Mouse (Mus musculus) left cerebral cortex, adult 11 months (tissue): ENCODE data around the gene Rsph14.
A peak's percentile ranks its signal among the peaks of the same experiment; 100 is the strongest.

Experiments
- DNase-seq: peaks from one replicate; pipeline ENCODE4 v3.0.0; 2022; ENCODE audit warnings: low spot score

The Rsph14 gene

DNA sequence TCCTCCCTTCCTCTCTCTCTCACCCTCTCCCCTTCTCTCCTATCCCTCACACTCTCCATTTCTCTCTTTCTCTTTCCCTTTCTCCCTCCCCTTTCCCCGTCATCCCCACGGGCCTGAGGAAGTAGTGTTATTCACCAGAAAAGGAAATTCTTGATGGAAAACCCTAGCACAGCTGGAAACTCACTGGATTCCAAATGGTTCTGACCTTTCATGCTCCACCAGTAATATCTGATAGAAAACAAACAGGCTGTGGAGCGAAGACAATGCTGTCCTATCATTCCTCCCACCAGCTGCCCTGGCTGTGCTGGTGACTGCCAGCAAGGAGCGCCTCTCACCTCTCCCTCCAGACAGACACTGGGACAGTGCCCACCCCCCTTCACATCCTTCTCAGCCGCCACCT lies 37.5 kb downstream of the Rsph14 start:
- DNase-seq = no peak

DNA sequence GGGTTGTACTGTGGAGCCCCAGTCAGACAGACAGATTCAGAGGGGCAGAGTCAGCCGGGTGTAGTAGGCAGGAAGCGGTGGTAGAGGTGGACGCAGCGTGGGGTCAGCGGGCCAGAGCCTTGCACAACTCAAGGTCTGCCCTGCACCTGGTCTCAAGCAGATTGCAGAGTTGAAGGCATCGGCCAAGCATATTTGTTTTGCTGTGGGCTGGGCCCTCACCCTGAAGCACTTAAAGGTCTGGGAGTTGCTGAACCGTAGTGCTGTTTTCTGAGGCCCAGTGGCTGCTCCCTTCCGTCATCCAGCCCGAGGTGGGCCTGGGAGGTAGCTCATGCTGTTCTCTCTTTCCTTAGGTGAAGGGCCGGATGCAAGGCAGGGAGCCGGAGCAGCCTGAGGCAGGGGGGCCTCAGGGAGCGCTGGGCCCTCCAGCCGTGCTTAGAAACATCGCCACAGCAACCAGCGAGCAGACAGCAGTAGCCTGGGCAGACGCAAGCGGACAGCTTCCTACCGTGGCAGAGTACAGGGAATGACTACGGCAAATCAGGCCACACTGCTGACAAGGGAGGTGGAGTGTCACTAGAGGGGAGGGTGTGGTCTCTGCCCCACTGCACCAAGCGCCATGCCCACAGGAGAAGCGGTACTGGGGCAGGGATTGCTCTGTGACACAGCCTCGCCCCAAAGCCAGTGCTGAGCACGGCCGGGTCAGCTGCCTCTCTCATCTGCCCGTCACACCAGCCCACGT lies 41.6 kb downstream of the Rsph14 start:
- no peak for DNase-seq

DNA sequence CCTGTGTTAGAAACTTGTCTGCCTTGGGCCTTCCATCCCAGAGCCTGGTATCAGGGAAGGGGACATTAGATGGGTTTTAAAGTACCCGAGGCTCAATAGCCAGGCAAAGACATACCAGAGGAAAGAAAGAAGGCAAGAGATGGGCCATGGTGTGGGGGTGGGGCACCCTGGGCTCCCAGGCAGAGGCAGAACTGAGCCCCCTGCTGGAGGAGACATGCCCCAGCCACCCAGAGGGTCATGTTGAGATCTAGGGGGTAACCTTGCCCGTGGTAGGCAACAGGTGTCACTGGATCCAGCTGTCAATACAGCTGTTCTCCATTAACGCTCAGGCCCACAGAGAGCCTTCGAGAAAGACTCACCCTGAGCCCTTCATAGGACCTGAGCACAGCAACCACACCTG lies 42.6 kb downstream of the Rsph14 start:
- DNase-seq = no peak

DNA sequence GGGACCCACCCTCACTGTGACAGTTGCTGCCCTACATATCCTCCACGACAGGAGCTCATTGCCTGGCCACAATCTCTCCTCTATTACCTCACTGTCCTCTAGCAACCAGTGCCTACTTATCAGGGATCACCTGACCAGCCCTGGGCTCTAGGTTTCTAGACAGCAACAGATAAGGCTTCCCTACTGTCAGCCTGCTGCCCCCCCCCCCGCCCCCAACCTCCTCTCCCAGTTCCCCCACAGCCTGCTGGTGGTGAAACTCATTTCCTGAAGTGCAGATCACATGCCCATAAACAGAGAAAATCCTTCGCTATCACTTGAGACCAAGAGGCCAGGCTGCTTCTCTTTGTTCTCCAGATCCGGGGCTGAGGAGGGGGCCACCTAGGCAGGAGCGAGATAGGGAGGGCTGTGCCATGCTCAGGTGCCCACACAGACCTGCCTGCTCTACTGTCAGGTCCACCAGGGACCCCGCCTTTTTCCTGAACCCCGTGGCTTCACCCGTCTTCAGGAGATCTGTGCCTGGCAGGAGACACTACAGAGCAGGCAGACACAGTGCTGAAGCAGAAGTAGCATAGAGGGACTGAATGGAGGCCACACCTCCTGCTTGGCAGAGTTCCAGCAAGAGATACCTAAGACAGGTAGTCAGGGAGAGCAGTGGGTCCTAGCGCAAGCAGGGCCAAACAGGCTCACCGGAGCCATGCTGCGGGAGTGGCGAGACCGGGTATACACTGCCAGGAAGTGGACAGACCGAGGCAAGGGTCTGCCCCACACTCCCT lies 44.5 kb downstream of the Rsph14 start:
- DNase-seq = no peak

DNA sequence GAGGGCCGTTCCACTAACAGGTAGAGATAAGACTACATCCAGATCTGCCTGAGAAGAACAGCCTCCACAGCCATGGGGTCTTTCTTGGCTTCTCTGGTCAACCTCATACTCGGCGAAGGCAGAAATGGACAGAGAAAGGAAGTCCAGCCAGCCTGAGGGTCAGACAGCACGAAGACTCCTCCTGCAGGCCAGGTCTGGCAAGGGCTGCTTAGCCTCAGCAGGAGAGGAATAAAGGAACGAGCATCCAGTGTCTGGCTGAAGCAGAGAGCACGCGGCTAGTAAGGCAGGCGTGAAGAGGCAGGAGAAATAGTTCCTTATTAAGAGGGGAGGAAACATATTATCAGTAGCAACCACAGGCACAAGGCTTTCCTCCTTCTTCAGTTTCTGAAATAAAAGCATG lies 49.2 kb downstream of the Rsph14 start:
- no peak for DNase-seq

DNA sequence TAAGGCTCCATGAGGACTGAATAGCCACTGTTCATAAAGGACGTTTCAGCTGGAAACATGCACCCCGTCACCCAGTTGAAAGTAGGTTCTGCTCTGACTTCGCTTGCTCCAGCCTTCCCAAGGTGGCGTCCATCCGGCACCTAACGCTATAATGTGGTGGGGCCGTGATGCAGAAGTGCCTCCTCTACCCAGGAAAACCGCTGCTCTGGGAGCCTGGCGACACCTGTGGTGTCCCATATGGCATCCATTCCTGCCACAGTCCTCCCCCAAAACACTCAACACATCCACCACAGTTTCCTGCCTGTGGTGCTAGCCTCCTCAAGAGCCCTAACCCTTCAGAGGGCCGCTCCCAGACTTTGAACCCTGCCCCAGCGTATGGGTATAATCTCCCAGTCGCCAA lies 51.2 kb downstream of the Rsph14 start:
- no peak for DNase-seq

DNA sequence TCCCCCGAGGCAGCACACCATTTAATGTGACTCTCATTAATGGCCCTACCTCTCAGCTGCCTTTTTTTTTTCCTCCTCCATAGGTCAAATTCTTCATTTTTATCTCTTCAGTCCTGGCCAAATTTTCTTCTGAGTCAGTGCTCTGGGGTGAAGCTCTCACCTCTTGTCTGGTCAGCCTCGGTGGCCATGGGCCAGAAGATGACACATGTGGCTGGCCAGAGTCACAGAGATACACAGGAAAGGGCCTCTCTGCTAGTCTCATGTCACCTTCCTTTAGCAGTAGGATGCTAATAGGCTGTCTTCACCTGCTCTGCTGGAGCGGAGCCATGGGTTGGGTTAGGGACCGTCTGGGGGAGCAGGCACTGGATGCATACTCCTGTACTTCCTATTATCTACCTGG lies 54.3 kb downstream of the Rsph14 start:
- DNase-seq = no peak

DNA sequence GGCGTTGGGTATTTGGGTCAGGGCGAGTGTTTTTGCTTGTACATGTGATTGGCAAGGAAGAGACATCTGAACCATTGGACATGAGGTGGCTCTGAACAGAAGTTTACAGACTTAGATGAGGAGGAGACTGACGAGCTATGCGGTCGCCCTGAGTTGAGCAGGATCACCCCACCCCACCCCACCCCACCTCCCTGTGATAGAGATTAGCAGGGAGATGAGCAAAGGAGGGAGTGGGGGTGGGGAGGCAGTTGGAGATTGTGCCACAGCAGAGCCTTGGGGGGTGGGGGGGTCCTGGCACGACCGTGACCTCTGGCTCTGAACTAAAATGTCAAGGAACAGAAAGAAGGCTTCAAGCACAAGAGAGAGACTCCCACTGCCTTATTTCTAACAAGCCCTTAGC lies 56.0 kb downstream of the Rsph14 start:
- no peak for DNase-seq

DNA sequence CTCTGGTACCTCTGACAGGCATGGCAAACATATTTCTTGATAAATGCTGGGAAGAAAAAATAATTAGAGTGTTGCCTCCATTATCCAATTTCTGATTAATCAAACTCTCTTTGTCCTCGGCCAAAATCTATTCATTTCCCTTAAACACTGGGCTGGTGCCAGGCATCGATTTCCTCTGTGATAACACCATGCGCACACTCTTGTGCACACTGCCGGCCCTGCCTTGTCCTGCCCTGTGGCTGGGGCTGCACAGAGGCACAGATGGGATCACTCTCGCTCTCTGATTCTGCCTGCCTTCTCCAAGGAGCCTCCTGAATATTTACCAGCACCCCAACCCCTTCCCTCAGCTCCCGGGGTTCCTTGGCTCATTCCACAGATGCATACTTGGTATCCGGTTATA lies 56.8 kb downstream of the Rsph14 start:
- DNase-seq = no peak

DNA sequence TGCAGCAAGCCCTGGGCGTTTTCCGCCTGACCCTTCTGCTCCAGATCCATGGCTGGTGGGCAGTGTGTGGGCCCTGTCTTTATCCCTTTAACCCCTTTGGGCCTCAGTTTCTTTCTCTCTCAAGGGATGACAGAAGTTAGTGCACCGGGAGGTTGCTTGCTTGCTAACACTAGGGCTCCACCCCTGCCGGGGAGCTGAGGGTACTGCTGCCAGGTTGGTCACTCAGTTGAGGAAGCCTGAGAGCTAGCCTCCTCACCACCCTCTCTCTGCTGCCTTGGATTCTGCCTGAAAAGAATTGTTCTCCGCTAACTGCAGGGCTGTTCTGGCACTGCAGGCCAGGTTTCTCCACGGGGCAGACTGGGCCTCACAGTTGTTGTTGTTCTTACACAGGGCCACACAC lies 59.4 kb downstream of the Rsph14 start:
- DNase-seq = no peak

DNA sequence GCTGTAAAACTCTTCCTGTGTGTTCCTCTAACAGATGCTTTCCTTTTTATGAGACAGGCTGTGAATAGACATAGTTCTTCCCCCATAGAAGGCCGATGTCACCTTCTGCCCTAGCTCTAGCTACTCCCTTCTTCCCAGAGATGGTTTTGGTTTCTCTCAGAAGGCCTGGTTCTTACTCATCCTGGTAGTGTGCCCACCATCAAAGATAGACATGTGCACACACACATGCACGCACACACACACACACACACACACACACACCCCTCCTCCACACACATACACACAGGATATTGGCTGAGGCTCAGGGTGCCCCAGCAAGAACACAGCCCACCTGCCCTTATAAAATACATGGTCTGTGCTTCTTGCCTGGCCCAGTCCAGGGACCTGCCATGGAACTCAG lies 63.1 kb downstream of the Rsph14 start:
- no peak for DNase-seq

DNA sequence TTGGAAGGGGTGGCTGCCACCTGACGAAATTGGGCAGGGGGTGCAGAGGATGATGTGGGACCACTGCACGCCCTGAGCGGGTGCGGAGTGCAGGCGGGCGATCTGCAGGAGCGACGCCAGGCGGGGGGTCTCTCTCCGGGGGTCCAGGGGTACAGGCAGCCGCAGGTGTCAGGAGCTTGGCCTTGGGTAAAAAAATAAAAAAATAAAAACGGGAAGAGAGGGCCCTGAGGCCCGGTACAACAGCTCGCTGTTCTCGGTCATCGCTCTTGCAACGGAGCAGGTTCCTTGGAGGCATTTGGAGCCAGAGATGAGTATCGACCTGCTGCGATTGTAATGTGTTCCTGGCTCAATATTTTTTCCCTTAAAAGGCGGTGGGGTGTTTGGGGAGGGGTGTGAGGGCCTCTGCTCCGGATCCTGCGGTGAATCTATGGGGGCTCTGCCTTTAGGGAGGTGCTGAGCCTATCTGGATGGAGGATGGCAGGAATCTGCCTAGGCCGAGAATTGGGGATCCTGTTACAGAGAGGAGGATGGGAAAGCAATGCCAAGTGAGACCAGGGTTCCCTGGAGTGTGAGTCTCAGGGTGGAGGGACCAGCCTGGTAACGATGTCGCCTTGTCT lies 64.6 kb downstream of the Rsph14 start:
- no peak for DNase-seq

DNA sequence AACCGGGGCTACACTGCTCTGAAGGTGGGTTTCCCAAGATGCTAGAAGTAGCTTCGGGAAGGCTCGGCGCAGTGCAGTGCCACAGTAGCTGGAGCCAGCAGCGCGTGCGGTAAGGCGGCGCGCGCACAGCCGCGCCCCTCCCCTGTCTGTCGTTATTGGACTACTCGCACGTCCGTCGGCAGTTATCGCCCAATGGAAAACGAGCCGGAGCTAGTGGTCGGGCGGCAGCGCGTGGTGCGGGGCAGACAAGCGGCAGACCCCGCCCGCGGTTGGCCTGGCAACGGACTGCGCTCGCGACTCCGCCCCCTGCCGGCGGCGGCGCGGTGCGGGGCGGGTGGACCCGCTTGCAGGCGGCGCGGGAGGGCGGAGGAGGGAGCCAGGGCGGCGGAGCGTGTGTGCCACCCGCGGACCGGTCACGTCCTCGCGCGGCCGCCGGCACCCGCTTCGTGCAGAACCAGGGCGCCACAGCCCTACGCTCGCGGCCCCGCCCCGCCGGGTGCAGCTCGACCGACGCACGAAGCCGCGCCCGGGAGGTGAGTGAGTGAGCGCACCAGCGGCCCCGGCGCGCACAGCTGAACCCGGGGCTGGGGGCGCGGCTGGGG lies 65.4 kb downstream of the Rsph14 start, which contains the start of gene Gnaz:
Gene Gnaz (plus strand): TSS at position 328 of the 602 bp plus-strand sequence.
- DNase-seq = peak; percentile 97

DNA sequence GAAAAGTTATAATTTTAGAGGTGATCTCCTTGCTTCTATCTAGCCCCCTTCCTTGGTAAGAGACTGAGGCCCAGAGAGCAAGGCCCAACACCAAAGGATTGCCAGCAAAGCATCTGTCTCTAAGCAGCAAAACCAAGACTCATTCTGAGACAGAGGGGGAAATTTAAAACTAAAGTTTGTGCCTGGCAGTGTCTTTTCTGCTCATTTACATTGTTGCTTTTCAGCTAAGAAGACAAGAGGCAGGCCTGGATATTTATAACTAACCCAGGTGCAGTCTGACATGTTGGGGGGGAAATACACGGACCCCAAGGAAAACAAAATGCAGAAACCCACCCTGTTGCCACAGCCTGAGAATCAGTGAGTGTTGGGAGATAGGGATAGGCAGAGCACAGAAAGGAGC lies 68.0 kb downstream of the Rsph14 start:
- DNase-seq = no peak

DNA sequence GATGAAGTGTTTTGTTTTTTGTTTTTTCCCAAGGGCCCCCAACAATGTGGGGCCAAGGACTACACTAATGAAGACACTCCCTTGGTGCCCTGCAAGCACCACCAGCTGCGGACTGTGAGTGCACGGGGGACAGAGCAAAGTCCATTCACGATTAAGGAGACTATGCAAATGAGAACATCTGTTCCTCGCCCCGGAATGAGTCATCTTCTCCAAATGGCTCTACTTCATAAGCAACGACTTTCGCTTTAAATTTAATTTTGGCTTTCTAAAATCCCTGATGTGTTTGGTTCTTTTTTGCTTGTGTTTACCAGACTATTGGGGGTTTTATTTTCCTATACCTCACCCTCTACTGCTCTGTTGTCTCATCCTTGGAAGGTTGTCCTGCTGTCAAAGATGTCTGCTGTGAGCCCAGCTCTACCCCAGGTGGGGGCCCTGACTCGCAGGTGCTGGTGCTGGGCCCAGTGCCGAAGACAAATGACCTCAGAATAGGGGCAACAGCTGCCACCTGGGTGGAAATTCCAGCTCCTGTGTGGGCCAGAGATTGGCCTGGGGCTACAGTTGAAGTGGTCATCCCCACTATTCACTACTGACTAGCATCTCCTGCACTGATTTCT lies 79.4 kb downstream of the Rsph14 start:
- DNase-seq = peak; percentile 29

DNA sequence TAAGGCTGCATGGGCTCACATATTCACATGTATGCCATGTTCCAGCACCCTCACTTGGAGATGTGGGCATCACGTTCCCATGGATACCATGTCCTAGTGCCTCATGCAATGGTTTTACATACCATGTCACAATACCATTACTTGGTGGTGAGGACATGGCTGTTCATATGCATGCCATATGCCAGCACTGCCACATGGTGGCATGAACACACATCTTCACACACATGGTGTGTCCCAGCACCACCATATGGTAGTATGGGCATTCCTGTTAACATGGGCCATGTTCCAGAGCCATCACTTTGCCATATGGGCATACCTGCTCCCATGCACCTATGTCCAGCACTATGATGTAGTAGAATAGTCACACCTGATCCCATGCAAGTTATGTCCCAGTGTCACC lies 91.6 kb downstream of the Rsph14 start:
- no peak for DNase-seq

DNA sequence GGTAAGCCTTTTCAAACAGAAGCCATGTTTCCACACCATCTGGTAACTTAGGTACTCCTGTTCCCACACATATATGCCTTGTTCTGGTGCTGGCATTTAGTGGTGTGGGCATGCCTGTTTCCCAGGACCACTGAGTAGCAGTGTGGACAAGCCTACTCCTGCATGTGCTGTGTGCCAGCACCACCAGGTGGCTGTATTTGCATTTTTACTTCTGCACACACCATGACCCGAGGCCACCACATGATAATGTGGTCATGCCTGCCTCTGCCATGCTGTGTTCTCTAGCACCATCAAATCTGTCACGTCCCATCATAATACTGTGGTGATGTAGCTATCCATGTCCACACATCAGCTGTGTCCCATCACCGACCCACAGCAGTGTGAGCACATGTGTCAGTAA lies 93.1 kb downstream of the Rsph14 start:
- DNase-seq = no peak

DNA sequence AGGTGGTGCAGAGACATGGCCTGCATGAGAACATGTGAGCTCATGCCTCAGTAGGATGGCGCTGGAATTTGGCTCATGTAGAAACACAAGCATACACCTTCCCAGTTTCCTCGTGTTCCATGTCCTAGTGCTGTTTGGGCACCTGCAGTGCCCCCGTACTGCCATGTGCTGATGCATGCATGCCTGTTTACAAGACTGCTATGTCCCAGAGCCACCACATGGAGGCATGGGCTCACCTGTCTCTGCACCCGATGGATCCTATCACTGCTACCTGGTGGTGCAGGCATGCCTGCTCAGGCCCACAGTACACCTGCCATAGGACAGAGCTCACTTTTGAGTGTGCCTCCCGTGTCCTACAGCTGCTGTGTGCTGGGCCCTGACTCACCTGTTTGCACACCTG lies 94.0 kb downstream of the Rsph14 start:
- no peak for DNase-seq

DNA sequence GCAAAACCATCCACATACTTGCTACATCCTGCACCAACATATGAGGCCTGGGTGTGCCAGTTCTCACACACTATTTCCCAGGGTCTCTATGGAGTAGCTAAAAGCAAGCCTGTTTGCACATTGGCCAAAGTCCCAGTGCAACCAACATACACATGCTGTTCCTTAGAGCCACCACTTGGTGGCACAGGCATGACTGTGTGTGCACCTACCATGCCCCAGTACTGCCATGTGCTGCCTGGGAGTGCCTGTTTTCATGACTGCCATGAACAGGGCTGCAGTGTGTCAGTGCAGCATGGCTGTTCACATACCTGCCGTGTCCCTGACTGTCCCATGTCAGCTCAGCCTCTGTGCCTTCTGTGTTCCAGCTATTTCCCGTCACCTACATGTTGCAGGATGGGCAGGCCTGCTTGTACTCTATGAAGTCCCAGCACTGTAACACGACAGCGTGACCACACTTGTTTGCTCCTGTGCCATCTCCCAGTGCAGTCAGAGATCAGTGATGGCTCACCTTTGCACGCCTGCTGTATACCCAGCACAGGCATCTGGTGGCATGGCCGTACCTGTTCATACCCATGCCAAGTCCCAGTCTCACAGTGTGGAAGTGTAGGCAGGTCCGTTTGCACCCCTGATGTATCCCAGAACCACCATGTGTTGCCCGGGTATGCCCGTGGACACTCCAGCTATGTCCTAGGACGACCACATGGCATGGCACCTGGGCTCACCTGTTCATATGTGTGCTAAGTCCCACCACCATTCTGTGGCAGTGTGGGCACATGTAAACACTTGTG lies 95.2 kb downstream of the Rsph14 start:
- DNase-seq = no peak

DNA sequence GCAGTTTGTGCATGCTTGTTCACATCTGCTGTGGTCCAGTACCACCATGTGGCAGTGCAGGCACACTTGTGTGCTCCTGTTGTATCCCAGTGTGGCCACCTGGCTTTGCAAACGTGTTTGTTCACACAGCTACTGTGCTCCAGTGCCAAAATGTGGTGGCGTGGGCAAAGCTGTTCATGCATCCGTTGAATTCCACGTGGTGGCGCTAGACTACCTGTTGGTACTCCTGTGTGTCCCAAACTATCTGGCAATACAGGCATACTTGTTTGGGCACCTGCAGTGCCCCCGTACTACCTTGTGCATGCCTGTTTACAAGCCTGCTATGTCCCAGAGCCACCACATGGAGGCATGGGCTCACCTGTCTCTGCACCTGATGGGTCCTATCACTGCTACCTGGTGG lies 97.4 kb downstream of the Rsph14 start:
- no peak for DNase-seq

DNA sequence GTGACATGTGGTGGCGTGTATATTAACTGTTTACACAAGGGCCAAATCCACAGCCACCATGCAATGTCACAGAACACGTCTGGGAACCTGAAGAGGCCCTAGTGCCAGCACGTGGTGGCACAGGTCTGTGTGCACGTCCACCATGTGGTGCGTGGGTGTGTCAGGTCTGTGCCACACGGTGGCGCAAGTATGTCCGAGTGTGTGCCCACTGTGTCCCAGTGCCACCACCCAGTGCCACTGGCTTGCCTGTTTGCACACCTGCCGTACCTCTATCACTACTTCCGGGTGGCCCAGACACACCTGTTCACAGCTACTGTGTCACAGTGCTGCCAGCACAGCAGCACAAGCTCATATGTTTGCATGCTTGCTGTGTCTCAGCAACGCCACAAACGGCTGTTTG lies 97.9 kb downstream of the Rsph14 start:
- DNase-seq = no peak
